ENCODE assay signal across 15 mouse cellular contexts in the genomic region with DNA sequence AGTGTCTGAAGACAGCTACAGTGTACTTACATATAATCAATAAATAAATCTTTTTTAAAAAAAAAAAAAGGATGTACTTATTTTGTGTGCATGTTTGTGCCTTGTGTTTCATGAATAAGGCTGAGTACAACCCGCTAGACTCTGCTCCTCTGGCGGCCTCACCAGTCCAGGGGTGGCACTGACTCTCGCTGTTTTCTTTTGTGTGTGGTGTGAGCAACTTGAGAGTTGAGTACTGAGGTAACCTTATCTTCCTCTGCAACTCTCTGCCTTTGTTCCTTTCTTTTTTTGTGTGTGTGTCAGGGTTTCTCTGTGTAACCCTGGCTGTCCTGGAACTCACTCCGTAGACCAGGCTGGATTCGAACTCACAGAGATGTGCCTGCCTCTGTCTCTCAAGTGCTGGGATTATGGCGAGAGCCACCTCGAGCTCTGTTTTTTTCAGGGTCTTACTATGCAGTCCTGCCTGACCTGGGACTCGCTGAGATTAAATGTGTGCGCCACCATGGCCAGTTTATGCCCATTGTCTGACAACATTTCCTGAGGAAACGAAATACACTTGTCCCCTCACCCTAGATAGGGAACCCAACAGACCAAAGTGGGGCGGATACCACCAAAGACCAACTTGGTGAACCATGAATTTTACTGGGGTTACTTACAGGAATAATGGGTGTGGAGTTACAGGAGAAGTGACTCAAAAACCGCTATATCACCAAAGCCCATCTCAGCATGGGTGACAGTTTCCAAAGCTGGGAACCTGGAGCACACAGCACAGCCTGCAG. TPM values are rescaled to one million over a fixed set of nuclear protein-coding genes. Genes with fewer than 3 reads are reported as not detected.
DNase-seq lines count a peak whose midpoint lies in the region; ATAC-seq and TF ChIP-seq lines count a peak whose summit lies in the region.
"Had no signal": no experiment of that assay in that cellular context is flagged by ENCODE, and none has a peak within 500 bp of the region (broad histone marks: within the 10 kb centered on the region; RNA-seq: fewer than 3 reads in every experiment).

No protein-coding gene starts in this region.

- H3K4me3 ChIP-seq in heart, embryonic 13.5 days = no peak overlapping the region
- no peak overlapping the region for H3K4me3 ChIP-seq in lung, embryonic 15.5 days
- no peak overlapping the region for H3K4me3 ChIP-seq in lung, adult 2 months (replicated peaks; ENCODE audit: extremely low read depth, low read depth, low read length)
- no peak overlapping the region for H3K4me3 ChIP-seq in embryonic fibroblast, embryonic 13.5 days (ENCODE audit: insufficient read depth, low read length)
- no peak overlapping the region for H3K4me3 ChIP-seq in midbrain, embryonic 15.5 days
- H3K4me3 ChIP-seq: erythroblast, embryonic 14.5 days; limb, embryonic 13.5 days had no signal

- H3K27ac ChIP-seq in heart, embryonic 13.5 days (replicated peaks) = peak overlapping the region; percentile 67
- peak overlapping the region; percentile 85 for H3K27ac ChIP-seq in lung, embryonic 15.5 days
- peak overlapping the region; percentile 90 for H3K27ac ChIP-seq in embryonic fibroblast, embryonic 13.5 days (ENCODE audit: insufficient read depth, low read length)
- H3K27ac ChIP-seq in midbrain, embryonic 15.5 days = no peak overlapping the region
- H3K27ac ChIP-seq: macrophage had no signal

- TF ChIP-seq CTCF in lung, adult 2 months (IDR thresholded peaks at IDR 0.05; ENCODE audit: insufficient read depth, low read length) = no peak
- TF ChIP-seq CTCF in embryonic fibroblast, embryonic 13.5 days (IDR thresholded peaks at IDR 0.05; ENCODE audit: borderline replicate concordance, insufficient read depth, low read length) = no peak

- TF ChIP-seq POLR2A in lung, adult 2 months (IDR thresholded peaks at IDR 0.05; ENCODE audit: borderline replicate concordance, extremely low read depth, low read depth, low read length) = no peak
- TF ChIP-seq POLR2A in embryonic fibroblast, embryonic 13.5 days (IDR thresholded peaks at IDR 0.05; ENCODE audit: low read depth, low read length) = no peak

- peaks cover 8% of the 10 kb centered on the region for H3K36me3 ChIP-seq in heart, embryonic 13.5 days
- H3K36me3 ChIP-seq in lung, embryonic 15.5 days = 0 out of 2 replicates have a peak, but pooled peaks cover under 1% of the 10 kb centered on the region
- no peaks in the 10 kb centered on the region for H3K36me3 ChIP-seq in midbrain, embryonic 15.5 days (replicated peaks)

- 73% methylated on average over 12 of the region's 12 CpGs for WGBS in heart, embryonic 13.5 days
- WGBS in lung, embryonic 15.5 days = 74% methylated on average over 12 of the region's 12 CpGs
- WGBS in lung, adult 2 months = 70% methylated on average over 12 of the region's 12 CpGs
- 83% methylated on average over 12 of the region's 12 CpGs for WGBS in midbrain, embryonic 15.5 days

- peaks cover 68% of the 10 kb centered on the region for H3K4me1 ChIP-seq in heart, embryonic 13.5 days
- H3K4me1 ChIP-seq in lung, embryonic 15.5 days = peaks cover 45% of the 10 kb centered on the region
- H3K4me1 ChIP-seq in lung, adult 2 months (ENCODE audit: control insufficient read depth, insufficient read depth, low read length) = peaks cover 29% of the 10 kb centered on the region
- H3K4me1 ChIP-seq in embryonic fibroblast, embryonic 13.5 days (ENCODE audit: control insufficient read depth, insufficient read depth, low read length) = peaks cover 19% of the 10 kb centered on the region
- peaks cover 20% of the 10 kb centered on the region; the same call in 1 of the 2 replicates for H3K4me1 ChIP-seq in midbrain, embryonic 15.5 days

- H3K9ac ChIP-seq in heart, embryonic 13.5 days = peak overlapping the region; percentile 41
- H3K9ac ChIP-seq in lung, embryonic 15.5 days = no peak overlapping the region
- no peak overlapping the region for H3K9ac ChIP-seq in midbrain, embryonic 15.5 days

- H3K4me2 ChIP-seq in heart, embryonic 13.5 days = no peak overlapping the region
- H3K4me2 ChIP-seq in lung, embryonic 15.5 days = no peak overlapping the region
- H3K4me2 ChIP-seq in midbrain, embryonic 15.5 days = no peak overlapping the region

- no peaks in the 10 kb centered on the region for H3K9me3 ChIP-seq in heart, embryonic 13.5 days
- H3K9me3 ChIP-seq in lung, embryonic 15.5 days = no peaks in the 10 kb centered on the region
- no peaks in the 10 kb centered on the region for H3K9me3 ChIP-seq in midbrain, embryonic 15.5 days
- H3K9me3 ChIP-seq: limb, embryonic 13.5 days had no signal

- no peak for DNase-seq in heart, postnatal 4 days
- DNase-seq in lung, adult 2 months = no peak
- DNase-seq in CD4-positive helper T cell, adult 2 months (ENCODE audit: low read depth, low spot score) = peak; percentile 30
- DNase-seq in cerebellum, adult 9-11 months = no peak
- DNase-seq: adrenal gland, postnatal 10 days; cerebellum, postnatal 25 days; kidney, postnatal 14 days; layer of hippocampus, postnatal 36 days had no signal

- H3K27me3 ChIP-seq in heart, embryonic 13.5 days (replicated peaks) = no peaks in the 10 kb centered on the region
- H3K27me3 ChIP-seq in lung, embryonic 15.5 days = no peaks in the 10 kb centered on the region
- H3K27me3 ChIP-seq in midbrain, embryonic 15.5 days (replicated peaks) = no peaks in the 10 kb centered on the region
- H3K27me3 ChIP-seq: limb, embryonic 13.5 days had no signal

- ATAC-seq in heart, embryonic 13.5 days (ENCODE audit: extremely low read depth, insufficient number of reproducible peaks, low FRiP score, low TSS enrichment) = no peak
- no peak for ATAC-seq in lung, embryonic 15.5 days (ENCODE audit: borderline replicate concordance, extremely low read depth, low FRiP score, low TSS enrichment)
- ATAC-seq in midbrain, embryonic 15.5 days (replicated peaks) = no peak

RNA-seq across cellular contexts. Expression of a gene that starts 11.1 kb away (rescaled TPM):
- 56.9 and 60.3 TPM in 2 replicates for polyA plus RNA-seq in heart, embryonic 13.5 days (2015; fragmentation: Nextera tagmentation; extraction: Ambion mirVana)
- total RNA-seq in heart, postnatal 4 days (2021) = 10 to 100 TPM; 63.4 to 65.0 TPM
- 129 and 146 TPM in 2 replicates for polyA plus RNA-seq in lung, embryonic 15.5 days (2015; fragmentation: Nextera tagmentation; extraction: Ambion mirVana)
- polyA plus RNA-seq in lung, adult 2 months (2012; rRNA removed) = 192 and 271 TPM in 2 replicates
- 115 and 125 TPM in 2 replicates for polyA plus RNA-seq in embryonic fibroblast, embryonic 13.5 days (2011; ENCODE audit: insufficient read length, low read depth, missing spikeins)
- 63.3 and 70.0 TPM in 2 replicates for polyA plus RNA-seq in midbrain, embryonic 15.5 days (2015; fragmentation: Nextera tagmentation; extraction: Ambion mirVana)

RNA-seq across cellular contexts. Expression of a gene that starts 19.4 kb away (rescaled TPM):
- 1.7 and 2.1 TPM in 2 replicates for polyA plus RNA-seq in heart, embryonic 13.5 days (2015; fragmentation: Nextera tagmentation; extraction: Ambion mirVana)
- not detected for total RNA-seq in heart, postnatal 4 days (2021)
- 52.2 and 53.3 TPM in 2 replicates for polyA plus RNA-seq in lung, embryonic 15.5 days (2015; fragmentation: Nextera tagmentation; extraction: Ambion mirVana)
- 21.4 and 33.9 TPM in 2 replicates for polyA plus RNA-seq in lung, adult 2 months (2012; rRNA removed)
- polyA plus RNA-seq in embryonic fibroblast, embryonic 13.5 days (2011; ENCODE audit: insufficient read length, low read depth, missing spikeins) = not detected in 2 replicates
- 1.1 and 1.2 TPM in 2 replicates for polyA plus RNA-seq in midbrain, embryonic 15.5 days (2015; fragmentation: Nextera tagmentation; extraction: Ambion mirVana)
- polyA plus RNA-seq: erythroblast, embryonic 14.5 days; macrophage had no signal

RNA-seq across cellular contexts. Expression of a gene that starts 36.1 kb away (rescaled TPM):
- polyA plus RNA-seq in heart, embryonic 13.5 days (2015; fragmentation: Nextera tagmentation; extraction: Ambion mirVana) = 115 and 120 TPM in 2 replicates
- 10 to 100 TPM; 79.5 to 80.1 TPM for total RNA-seq in heart, postnatal 4 days (2021)
- polyA plus RNA-seq in lung, embryonic 15.5 days (2015; fragmentation: Nextera tagmentation; extraction: Ambion mirVana) = 195 and 198 TPM in 2 replicates
- 31.8 and 35.2 TPM in 2 replicates for polyA plus RNA-seq in lung, adult 2 months (2012; rRNA removed)
- 80.9 and 94.0 TPM in 2 replicates for polyA plus RNA-seq in embryonic fibroblast, embryonic 13.5 days (2011; ENCODE audit: insufficient read length, low read depth, missing spikeins)
- polyA plus RNA-seq in midbrain, embryonic 15.5 days (2015; fragmentation: Nextera tagmentation; extraction: Ambion mirVana) = 246 and 256 TPM in 2 replicates

RNA-seq across cellular contexts. Expression of a gene that starts 40.3 kb away (rescaled TPM):
- polyA plus RNA-seq in heart, embryonic 13.5 days (2015; fragmentation: Nextera tagmentation; extraction: Ambion mirVana) = 80.4 and 101 TPM in 2 replicates
- 10 to 100 TPM; 49.5 to 54.6 TPM for total RNA-seq in heart, postnatal 4 days (2021)
- polyA plus RNA-seq in lung, embryonic 15.5 days (2015; fragmentation: Nextera tagmentation; extraction: Ambion mirVana) = 50.9 and 52.3 TPM in 2 replicates
- polyA plus RNA-seq in lung, adult 2 months (2012; rRNA removed) = 33.5 and 34.7 TPM in 2 replicates
- 13.0 and 16.5 TPM in 2 replicates for polyA plus RNA-seq in embryonic fibroblast, embryonic 13.5 days (2011; ENCODE audit: insufficient read length, low read depth, missing spikeins)
- polyA plus RNA-seq in midbrain, embryonic 15.5 days (2015; fragmentation: Nextera tagmentation; extraction: Ambion mirVana) = 87.3 and 92.1 TPM in 2 replicates

RNA-seq across cellular contexts. Expression of a gene that starts 43.8 kb away (rescaled TPM):
- polyA plus RNA-seq in heart, embryonic 13.5 days (2015; fragmentation: Nextera tagmentation; extraction: Ambion mirVana) = 12.7 and 13.2 TPM in 2 replicates
- 10 to 100 TPM; 18.5 to 21.0 TPM for total RNA-seq in heart, postnatal 4 days (2021)
- polyA plus RNA-seq in lung, embryonic 15.5 days (2015; fragmentation: Nextera tagmentation; extraction: Ambion mirVana) = 12.1 and 14.0 TPM in 2 replicates
- 16.9 and 21.5 TPM in 2 replicates for polyA plus RNA-seq in lung, adult 2 months (2012; rRNA removed)
- polyA plus RNA-seq in embryonic fibroblast, embryonic 13.5 days (2011; ENCODE audit: insufficient read length, low read depth, missing spikeins) = 24.9 and 28.9 TPM in 2 replicates
- 17.1 and 20.8 TPM in 2 replicates for polyA plus RNA-seq in midbrain, embryonic 15.5 days (2015; fragmentation: Nextera tagmentation; extraction: Ambion mirVana)
